Mouse (Mus musculus): ENCODE measurements at regions not wholly inside any gene's neighbourhood (a gene's known extent, or its start where the extent isn't known, plus 50 kb on each side); places are given as distances from the start of the nearest gene placed in this dataset.
A peak's percentile ranks its signal among the peaks of the same experiment; 100 is the strongest.
"Not testable (repeated sequence)": the region's sequence is repeated elsewhere in the genome, so short reads cannot be mapped to it uniquely, and the experiment has no call there.

DNA sequence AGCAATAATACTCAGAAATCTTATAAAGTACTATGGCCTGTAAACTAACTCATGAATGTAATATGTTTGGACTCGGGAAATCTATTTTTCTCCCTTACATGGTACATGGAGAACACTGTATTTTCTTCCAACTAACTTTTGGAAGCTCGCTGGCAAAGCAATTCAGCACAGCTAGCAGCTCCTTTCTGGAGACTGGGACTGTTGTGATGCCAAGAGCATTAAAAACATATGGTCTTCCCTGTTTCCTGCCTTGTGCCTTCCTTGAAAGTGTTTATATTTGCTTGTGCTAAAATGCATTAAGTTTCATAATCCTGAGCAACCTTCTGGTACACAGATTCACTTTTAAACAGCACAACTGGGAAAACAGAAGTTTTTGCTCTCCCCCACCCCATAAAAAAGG, 142.3 kb downstream of the Ube2e3 start:
- ATAC-seq (replicated peaks; ENCODE audit: low read depth, poor library complexity, severe bottlenecking): no peak

DNA sequence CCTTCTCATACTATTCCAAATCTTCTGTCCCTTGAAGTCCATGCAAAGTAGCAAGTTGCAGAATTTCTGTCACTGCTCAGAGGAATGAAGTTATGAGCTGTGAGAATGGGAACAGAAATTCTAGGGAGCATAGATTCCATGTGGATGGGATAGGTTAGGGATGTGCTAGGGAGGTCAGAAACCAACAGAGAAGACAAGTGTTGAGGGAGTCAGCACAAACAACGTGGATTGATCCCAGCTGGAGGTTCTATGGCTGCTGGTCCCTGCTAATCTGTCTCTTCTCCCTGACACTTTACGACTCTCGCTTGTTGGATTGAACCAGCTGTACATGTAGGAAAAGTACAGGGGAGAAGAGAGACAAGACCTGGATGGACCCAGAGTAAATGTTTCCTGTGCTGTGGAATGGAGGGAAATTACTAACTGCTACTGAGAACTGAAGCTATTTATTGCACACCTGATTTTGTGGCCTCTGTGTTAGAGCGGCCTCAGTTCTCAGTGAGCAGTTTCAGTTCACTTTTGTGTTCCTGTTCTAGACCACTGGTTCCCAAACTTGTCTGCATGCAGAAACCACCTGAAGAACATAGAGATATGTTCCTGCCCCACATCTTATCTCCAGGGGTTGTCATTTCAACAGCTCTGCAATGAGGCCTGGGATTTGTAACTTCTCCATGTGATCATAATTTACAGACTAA, 151.0 kb downstream of the Ube2e3 start:
- peak; percentile 60 for ATAC-seq (replicated peaks; ENCODE audit: low read depth, poor library complexity, severe bottlenecking)

DNA sequence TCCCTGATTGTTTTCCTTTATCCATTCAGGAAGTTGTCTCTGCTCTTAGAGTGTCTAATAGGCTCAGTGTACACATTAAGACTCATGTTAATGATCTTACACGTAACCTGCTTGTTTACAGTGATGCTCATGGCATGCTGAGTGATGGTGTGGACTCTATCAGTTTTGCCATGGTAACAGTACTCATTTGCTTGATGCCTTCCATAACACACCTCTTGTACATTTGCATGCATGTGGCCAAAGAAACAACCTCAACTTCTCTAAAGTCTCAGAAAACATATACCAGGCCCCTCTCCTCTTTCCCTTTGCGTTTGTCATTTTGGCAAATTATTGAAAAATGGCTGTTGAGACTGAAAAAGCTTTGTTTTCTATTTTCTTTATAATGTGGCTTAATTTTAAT, 155.0 kb downstream of the Ube2e3 start:
- ATAC-seq (replicated peaks; ENCODE audit: low read depth, poor library complexity, severe bottlenecking): no peak

DNA sequence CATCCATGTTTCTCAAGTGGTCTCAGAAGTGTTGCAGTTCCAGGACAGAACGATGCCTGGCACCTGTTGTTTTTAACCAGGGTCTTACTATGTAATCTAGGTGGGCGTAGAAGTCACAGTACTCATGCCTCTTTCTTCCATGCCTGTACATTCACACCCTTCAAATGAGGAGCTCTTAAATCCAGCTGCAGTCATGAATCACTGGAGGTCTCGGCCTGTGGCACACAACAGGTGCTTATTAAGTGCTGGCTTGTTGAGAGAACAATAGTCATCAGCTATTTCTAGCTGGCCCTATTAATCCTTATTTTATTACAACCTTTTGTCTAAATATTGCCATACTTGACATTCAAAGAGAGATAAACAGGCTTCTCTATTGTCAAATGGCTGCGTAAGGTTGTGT, 157.8 kb downstream of the Ube2e3 start:
- no peak for ATAC-seq (replicated peaks; ENCODE audit: low read depth, poor library complexity, severe bottlenecking)

DNA sequence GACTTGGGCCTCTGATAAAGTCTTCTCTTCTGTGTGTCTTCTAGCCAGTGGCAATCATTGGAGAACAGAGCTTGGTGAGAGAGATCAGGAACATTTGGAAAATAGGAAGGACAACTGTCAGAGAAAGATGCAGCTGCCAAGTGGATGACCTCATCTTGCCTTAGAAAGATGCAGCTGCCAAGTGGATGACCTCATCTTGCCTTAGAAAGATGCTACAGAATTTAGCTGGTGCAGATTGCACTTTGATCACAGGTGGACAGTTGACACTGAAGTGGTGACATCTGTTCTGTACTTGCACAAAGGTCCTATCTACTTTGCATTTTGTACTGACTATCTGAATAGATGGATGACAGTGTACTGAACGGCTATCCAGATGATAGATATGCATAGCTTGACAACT, 163.1 kb downstream of the Ube2e3 start:
- no peak for ATAC-seq (replicated peaks; ENCODE audit: low read depth, poor library complexity, severe bottlenecking)

DNA sequence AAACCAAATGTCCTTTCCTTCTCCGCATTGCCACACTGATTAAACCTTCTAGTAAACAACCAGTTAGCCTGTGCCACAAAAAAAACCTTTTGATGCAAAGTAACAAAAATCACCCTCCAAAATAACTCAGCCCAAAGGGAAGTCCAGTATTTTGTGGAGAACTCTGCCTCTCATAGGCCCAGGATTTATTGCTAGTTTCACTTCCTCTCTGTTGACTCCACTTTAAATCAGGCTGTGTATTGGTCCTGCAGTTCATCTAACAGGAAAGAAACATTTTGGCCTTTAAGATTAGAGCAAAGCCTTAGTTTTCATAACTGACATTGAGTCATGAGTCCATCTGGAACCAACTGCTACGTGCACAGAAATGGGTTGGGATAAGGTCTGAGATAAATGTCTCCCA, 168.4 kb downstream of the Ube2e3 start:
- peak; percentile 95 for ATAC-seq (replicated peaks; ENCODE audit: low read depth, poor library complexity, severe bottlenecking)

DNA sequence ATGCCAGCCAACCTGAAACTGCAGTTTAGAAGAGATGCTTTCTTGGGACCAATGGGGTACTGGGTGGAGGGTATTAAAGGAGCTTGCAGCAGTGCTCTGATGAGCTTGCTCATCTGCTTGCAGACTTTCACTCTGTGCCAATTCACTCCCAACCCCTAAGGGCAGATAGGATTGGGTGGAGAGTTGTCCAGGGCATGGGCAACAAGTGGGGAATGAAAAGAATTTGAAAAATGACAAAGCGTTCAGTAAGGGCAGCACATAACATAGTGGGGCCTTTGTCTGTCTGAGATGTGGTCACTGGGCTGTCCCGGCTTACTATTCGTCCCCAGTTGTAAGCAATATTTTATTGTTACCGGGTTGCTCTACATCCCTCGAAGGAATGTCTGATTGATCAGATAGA, 170.7 kb downstream of the Ube2e3 start:
- no peak for ATAC-seq (replicated peaks; ENCODE audit: low read depth, poor library complexity, severe bottlenecking)

DNA sequence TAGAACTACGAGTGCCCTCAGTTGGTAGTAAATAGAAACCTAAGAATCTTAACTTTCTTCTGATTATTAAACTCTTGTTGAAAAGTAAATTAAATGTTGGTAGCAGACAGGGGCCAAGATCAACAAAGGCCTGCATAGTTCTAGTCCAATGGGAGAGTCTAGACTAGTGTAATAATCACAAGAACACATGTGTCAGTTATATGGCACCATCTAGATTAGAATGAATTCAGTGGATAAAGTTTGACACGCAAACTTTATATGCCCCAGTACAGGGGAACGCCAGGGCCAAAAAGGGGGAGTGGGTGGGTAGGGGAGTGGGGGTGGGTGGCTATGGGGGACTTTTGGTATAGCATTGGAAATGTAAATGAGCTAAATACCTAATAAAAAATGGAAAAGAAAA, 176.9 kb downstream of the Ube2e3 start:
- ATAC-seq (replicated peaks; ENCODE audit: low read depth, poor library complexity, severe bottlenecking): not testable (repeated sequence)

DNA sequence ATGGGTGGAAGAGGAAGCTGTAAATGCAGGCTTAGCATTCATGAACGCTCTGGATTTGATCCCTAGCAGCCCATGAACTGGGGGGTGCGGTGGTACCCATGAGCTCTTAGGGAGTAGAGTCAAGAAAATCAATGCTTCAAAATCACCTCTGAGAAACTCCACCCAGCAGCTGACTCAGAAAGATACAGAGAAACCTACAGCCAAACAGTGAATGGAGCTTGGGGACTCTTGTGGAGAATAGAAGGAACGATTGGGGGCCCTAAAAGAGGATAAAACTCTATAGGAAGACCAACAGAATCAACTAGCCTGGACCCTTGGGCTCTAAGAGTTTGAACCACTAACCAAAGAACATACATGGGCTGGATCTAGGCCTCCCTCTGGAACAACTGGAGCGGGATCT, 177.6 kb downstream of the Ube2e3 start:
- ATAC-seq (replicated peaks; ENCODE audit: low read depth, poor library complexity, severe bottlenecking): no peak

DNA sequence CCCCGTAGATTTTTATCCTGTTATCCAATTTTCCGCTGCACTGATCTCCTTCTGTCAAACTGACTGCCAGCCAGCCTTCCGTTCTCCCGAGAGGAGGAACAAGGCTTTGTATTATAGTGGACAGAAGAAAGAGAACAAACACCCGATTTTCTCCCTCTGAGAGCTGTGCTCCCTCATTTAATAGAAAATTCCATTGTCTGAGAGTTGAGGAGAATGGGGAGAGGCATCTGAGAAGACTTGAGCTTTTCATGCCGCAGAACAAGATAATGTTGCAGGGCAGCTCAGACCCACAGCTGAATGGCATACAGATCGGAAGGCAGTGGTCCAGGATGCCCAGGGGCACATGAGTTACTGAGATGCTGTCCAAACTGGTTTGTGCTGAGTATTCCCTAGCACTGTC, 180.1 kb downstream of the Ube2e3 start:
- ATAC-seq (replicated peaks; ENCODE audit: low read depth, poor library complexity, severe bottlenecking): no peak

DNA sequence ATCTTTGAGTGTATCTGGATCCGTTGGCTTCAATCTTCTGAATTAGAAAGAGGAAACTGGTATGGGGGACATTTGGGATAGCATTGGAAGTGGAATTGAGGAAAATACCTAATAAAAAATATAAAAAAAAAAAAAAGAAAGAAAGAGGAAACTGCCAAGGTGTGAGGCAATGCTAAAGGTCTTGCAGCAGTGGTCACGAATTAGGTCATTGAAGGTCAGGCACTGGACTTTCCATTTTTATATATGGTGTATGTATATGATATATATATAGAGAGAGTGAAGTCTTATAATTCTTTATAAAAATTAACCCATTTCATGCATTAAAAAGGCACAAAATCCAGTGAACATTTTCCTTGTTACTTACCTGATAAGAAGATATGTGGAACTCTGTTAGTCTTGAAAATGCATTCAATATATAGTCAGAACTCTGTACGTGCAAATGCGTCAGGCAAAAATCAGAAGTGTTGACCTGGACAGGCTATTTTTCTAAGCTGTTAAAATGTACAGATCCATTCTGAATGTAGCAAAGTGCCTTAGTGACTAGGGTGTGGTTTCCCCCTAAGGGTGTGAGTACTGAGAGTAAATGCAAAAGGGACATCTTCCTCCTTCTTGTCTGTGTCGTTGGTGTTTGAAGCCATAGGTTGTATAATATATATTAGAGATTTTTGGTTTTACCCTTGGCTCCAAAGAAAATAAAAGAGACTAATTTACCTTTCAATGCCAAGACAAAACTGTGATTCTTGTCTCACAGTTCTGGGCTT, 181.0 kb downstream of the Ube2e3 start:
- ATAC-seq (replicated peaks; ENCODE audit: low read depth, poor library complexity, severe bottlenecking): 0 out of 2 replicates have a peak, but pooled peaks have one; percentile 46

DNA sequence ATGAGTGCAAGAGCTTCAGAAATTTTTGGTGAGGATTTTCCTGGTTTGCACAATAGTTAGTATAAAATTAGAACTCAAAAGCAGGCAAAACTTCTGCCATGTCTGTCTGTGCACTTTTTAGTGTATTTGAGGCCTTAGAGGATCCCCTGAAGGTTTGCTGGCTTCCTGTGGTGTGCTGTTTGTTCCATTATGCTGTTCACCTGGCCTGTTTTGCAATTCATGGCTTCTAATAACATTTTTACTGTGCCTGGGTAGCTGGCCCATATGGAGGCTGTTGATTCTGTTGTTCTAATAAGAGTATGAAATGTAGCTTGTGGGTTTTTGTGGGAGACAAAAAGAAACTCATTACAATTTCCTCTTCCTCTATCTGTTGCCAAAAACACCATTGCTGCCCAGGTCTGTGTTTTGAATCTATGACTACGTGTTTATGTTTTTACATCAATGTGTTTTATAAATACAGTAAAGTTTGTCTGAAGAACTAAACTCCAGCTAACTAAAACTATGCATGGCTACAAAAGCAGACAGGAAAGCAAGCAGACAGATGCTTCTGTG, 182.6 kb downstream of the Ube2e3 start:
- ATAC-seq (replicated peaks; ENCODE audit: low read depth, poor library complexity, severe bottlenecking): peak; percentile 64

DNA sequence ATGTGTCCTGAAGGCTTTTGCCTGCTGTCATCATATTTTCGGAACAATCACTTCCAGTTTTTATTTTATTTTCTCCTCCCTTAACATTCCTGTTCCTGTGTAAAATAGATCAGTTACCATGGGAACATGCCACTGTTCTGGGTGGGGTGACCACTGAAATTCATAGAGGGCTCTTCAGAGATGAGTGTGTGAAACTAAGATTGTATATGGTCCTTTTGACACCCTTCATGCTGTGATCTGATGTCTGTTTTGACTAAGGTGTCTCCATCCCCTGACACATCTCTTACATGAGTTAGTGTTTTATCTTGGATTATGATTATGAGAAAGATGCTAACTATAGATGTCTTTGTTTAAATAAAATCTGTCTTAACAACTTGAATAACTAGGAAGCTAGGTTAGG, 184.3 kb downstream of the Ube2e3 start:
- no peak for ATAC-seq (replicated peaks; ENCODE audit: low read depth, poor library complexity, severe bottlenecking)

DNA sequence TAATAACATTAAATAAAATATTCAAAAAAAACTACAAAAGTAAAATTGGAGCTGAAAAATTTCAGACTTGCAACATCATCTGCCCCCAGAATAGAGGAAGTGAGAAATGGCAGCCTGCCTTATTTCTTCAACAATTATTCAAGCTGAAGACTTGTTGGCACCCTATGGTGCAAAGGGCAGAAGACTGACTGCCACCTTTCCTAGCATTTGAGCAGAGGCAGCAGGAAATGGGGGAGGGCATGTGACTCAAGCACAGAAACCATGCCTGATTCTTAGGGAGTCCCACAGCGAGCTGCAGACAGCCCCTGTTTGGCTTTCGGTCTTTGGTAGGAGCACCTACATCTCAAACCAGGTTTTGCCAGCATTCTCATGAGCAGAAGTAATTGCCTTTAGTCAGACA, 188.2 kb downstream of the Ube2e3 start:
- ATAC-seq (replicated peaks; ENCODE audit: low read depth, poor library complexity, severe bottlenecking): peak; percentile 85

DNA sequence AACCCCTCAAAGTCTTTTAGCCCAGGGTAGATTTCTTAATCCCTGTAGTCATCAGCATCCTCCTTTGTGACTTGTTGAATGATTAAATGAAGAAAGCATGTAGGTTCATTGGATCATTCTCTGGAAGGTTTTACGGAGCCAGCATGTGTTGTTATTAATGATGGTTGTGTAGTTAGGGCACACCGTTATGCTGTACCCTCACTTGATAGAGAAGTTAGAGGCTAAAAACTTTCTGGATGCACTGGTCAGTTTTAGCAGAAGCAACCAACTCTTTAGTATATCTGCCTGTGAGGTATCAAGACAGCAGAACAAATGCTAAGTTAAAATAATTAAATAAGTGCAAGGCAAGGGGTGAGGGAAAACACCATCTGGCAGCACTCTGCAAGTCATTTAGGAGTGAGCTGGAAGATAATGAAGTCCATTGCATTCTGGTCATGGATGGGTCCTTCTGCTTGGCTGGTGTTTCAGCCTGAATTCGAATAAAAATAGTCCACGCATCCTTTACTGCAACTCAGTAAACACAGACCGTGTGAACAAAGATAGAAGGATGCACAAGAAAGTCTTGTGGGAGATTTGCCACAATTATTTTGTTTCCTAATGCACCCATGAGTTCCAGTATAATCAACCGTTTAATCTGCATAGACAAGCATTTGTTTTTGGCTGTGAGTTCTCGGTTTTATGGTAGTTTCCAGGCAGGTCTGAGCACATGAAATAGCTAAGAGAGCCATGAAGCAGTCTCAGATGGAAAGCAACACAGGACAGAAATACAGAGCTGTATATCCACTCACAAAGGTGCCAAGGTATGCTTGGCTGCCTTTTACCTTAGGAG, 191.4 kb downstream of the Ube2e3 start:
- no peak for ATAC-seq (replicated peaks; ENCODE audit: low read depth, poor library complexity, severe bottlenecking)

DNA sequence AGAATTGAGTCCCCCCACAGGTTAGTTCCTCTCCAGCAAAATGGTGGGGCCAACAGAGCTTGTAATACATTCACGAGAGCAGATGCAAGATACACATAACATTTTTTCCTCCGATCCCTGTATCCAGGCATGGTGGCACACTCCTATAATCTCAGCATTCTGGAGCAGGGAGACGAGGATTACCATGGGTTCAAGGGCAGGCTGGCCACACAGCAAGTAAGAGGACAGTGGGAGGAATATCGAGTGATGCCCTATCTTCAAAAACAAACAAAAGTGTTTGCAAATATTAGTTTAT, 192.0 kb downstream of the Ube2e3 start:
- no peak for ATAC-seq (replicated peaks; ENCODE audit: low read depth, poor library complexity, severe bottlenecking)

DNA sequence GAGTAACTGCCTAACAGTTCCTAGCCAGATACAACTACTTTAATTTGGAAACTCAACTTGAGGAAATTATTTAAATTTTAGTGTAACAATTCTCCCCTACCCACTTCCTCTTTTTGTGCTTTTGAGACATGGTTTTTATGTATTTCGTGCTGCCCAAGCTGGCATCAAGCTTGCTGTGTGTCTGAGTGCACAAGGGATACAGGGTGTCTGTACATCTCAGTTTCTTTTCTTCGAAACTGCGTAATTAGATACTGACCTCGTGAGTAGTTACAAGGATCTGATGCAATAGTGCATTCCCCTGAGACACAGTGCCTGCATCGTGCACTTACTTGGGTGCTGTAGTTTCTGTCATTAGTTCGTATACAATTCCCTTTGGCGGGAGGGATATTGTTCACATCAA, 192.4 kb downstream of the Ube2e3 start:
- ATAC-seq (replicated peaks; ENCODE audit: low read depth, poor library complexity, severe bottlenecking): peak; percentile 83

DNA sequence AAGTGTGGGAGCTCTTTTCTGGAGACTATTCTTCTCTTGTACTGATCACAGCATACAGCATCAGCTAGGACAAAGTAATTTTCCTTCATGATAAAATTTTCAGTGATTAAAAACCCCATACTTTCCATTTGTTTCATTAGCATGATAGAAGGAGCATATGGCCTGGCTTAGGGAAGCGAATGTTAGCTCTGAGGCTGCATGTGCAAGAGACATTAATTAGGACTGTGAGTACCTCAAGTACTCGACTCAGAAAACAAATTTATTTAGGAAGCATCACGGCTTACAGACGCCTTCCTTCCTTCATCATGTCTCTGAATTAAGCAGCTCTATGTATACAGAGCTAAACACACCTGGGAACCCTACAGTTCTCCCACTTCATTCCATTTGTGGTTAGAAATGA, 193.6 kb upstream of the Itga4 start:
- ATAC-seq (replicated peaks; ENCODE audit: low read depth, poor library complexity, severe bottlenecking): no peak

DNA sequence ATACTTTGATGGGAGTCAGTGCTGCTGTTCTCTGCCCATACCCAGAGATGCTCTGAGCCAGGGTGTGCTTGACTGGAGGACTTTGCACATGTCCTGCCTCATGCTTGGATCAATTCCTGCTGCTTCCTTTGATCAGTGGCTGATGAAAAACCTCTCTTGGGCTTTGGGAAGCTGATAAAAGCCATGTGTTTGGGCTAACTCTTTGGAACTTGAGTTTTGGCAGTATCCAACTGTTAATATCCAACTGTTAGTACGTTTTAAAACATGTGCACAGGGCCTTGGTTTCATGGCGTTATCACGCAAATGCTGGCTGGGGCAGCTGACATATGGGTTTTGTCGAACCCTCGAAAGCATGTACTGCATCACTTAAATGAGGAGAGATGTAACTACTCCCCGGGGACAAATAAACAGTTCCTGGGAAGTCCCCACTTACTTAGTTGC, 193.0 kb upstream of the Itga4 start:
- ATAC-seq (replicated peaks; ENCODE audit: low read depth, poor library complexity, severe bottlenecking): no peak

DNA sequence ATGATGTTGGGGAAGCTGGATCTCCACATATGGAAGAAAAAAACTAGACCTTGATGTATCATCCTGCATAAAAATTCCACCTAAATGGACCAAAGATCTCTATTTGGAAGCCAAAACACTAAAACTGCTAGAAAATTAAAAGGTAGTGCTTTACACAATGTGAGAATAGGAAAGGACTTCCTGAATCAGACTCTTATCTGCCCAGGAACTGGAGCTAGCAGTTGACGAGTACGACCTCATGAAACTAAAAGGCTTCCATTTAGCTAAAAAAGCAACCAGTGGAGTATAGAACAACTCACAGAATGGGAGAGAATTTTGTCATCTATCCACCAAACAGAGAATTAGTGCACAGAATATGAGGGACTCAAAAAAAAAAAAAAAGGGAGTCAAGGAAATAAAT, 191.6 kb upstream of the Itga4 start:
- ATAC-seq (replicated peaks; ENCODE audit: low read depth, poor library complexity, severe bottlenecking): no peak

DNA sequence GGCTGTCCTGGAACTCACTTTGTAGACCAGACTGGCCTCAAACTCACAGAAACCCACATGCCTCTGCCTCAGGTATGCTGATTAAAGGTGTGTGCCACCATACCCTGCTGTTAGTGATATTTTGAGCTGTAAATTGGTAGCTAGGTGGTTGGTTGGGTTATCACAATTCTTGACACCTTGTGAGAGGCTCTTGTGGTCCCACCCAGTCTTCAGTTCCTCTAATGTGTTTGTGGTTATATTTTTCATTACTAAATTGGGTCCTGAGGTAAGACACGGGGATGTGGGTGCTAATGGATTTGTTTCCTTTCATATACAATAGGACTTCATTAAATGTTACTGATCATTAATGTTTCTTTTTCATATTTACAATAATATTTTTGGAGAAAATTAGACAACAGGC, 189.9 kb upstream of the Itga4 start:
- peak; percentile 65 for ATAC-seq (replicated peaks; ENCODE audit: low read depth, poor library complexity, severe bottlenecking)

All from common myeloid progenitor, adult 5-6 weeks (primary cell).